ENCODE assay signal across 20 mouse cellular contexts in genomic region chr8:117263442-117263841, GRCm38 (mm10). TPM values are rescaled to one million over a fixed set of nuclear protein-coding genes. Genes with fewer than 3 reads are reported as not detected.
DNase-seq lines count a peak whose midpoint lies in the region; ATAC-seq and TF ChIP-seq lines count a peak whose summit lies in the region.
"Had no signal": no experiment of that assay in that cellular context is flagged by ENCODE, and none has a peak within 500 bp of the region (broad histone marks: within the 10 kb centered on the region; RNA-seq: fewer than 3 reads in every experiment).

No protein-coding gene starts in this region.

- no peak overlapping the region for H3K4me2 ChIP-seq in heart, embryonic 13.5 days
- peak overlapping the region; percentile 90 for H3K4me2 ChIP-seq in liver, embryonic 12.5 days
- no peak overlapping the region for H3K4me2 ChIP-seq in hindbrain, embryonic 11.5 days (replicated peaks; ENCODE audit: low read depth, low read length)
- no peak overlapping the region for H3K4me2 ChIP-seq in forebrain, embryonic 14.5 days (ENCODE audit: low read length)
- H3K4me2 ChIP-seq: forebrain, embryonic 15.5 days had no signal

- no peak for TF ChIP-seq POLR2A in small intestine, adult 2 months (IDR thresholded peaks at IDR 0.05; ENCODE audit: low read depth, low read length)

- no peaks in the 10 kb centered on the region for H3K36me3 ChIP-seq in heart, embryonic 13.5 days
- 0 out of 2 replicates have a peak, but pooled peaks cover 5% of the 10 kb centered on the region for H3K36me3 ChIP-seq in liver, embryonic 12.5 days
- H3K36me3 ChIP-seq in small intestine, adult 2 months (ENCODE audit: control insufficient read depth, insufficient read depth, low read length) = no peaks in the 10 kb centered on the region; the same call in 1 of the 2 replicates
- no peaks in the 10 kb centered on the region for H3K36me3 ChIP-seq in hindbrain, embryonic 11.5 days (ENCODE audit: control insufficient read depth, insufficient read depth, low read length)
- no peaks in the 10 kb centered on the region for H3K36me3 ChIP-seq in forebrain, embryonic 14.5 days (ENCODE audit: control insufficient read depth, insufficient read depth, low read length)
- H3K36me3 ChIP-seq: forebrain, embryonic 15.5 days; hindbrain, embryonic 13.5 days had no signal

- intact Hi-C loops in heart, postnatal 36 days (cut with DNase I) = no loop called here

- peaks cover 67% of the 10 kb centered on the region for H3K4me1 ChIP-seq in heart, embryonic 13.5 days
- peaks cover 90% of the 10 kb centered on the region for H3K4me1 ChIP-seq in liver, embryonic 12.5 days
- peaks cover 48% of the 10 kb centered on the region for H3K4me1 ChIP-seq in small intestine, adult 2 months (ENCODE audit: control insufficient read depth, insufficient read depth, insufficient read length, low read length)
- peaks cover 25% of the 10 kb centered on the region for H3K4me1 ChIP-seq in hindbrain, embryonic 11.5 days (replicated peaks; ENCODE audit: control insufficient read depth, insufficient read depth, low read length)
- peaks cover 35% of the 10 kb centered on the region for H3K4me1 ChIP-seq in forebrain, embryonic 14.5 days (ENCODE audit: control insufficient read depth, insufficient read depth, low read length)

- DNase-seq in heart, postnatal 36 days = no peak
- DNase-seq in c-Kit-positive CD71-positive TER-119-positive erythroid progenitor cells, embryonic 14.5 days (ENCODE audit: low spot score) = peak; percentile 42
- DNase-seq in gastrocnemius, adult 18-20 months (ENCODE audit: low spot score) = no peak
- DNase-seq in hindbrain, embryonic 11.5 days (ENCODE audit: low spot score) = no peak
- DNase-seq in forebrain, embryonic 14.5 days (ENCODE audit: low spot score) = no peak
- DNase-seq: adrenal gland, postnatal 36 days; cerebellum, postnatal 10 days; embryo, embryonic 11 days; kidney, adult 11 months; kidney, postnatal 10 days; lung, postnatal 36 days; midbrain, embryonic 14.5 days; retina, postnatal 1 day; right cerebral cortex, postnatal 4 days; thymus, postnatal 25 days had no signal

- H3K27ac ChIP-seq in heart, embryonic 13.5 days (replicated peaks) = no peak overlapping the region
- peak overlapping the region; percentile 71 for H3K27ac ChIP-seq in liver, embryonic 12.5 days
- H3K27ac ChIP-seq in small intestine, adult 2 months (ENCODE audit: insufficient read depth, low read depth, low read length) = peak overlapping the region; percentile 52
- H3K27ac ChIP-seq in hindbrain, embryonic 11.5 days (ENCODE audit: low read depth, low read length) = no peak overlapping the region
- H3K27ac ChIP-seq in forebrain, embryonic 14.5 days (ENCODE audit: low read depth, low read length) = no peak overlapping the region
- H3K27ac ChIP-seq: forebrain, embryonic 15.5 days; hindbrain, embryonic 13.5 days had no signal

- WGBS in heart, embryonic 13.5 days = 13% methylated on average over 6 of the region's 6 CpGs
- 4% methylated on average over 6 of the region's 6 CpGs for WGBS in liver, embryonic 12.5 days (ENCODE audit: insufficient replicate concordance)
- WGBS in small intestine, adult 2 months = 18% methylated on average over 6 of the region's 6 CpGs
- 69% methylated on average over 6 of the region's 6 CpGs for whole genome bisulfite sequencing in hindbrain, embryonic 11.5 days
- WGBS in forebrain, embryonic 14.5 days = 70% methylated on average over 6 of the region's 6 CpGs

- H3K4me3 ChIP-seq in heart, embryonic 13.5 days = no peak overlapping the region
- H3K4me3 ChIP-seq in liver, embryonic 12.5 days = no peak overlapping the region
- no peak overlapping the region for H3K4me3 ChIP-seq in small intestine, adult 2 months (ENCODE audit: low read depth, low read length)
- no peak overlapping the region for H3K4me3 ChIP-seq in hindbrain, embryonic 11.5 days (ENCODE audit: low read depth, low read length)
- H3K4me3 ChIP-seq in forebrain, embryonic 14.5 days (ENCODE audit: low read depth, low read length) = no peak overlapping the region
- H3K4me3 ChIP-seq: forebrain, embryonic 15.5 days; hindbrain, embryonic 13.5 days had no signal

- H3K9ac ChIP-seq in heart, embryonic 13.5 days = peak overlapping the region; percentile 37; the same call in 1 of the 2 replicates
- peak overlapping the region; percentile 18; the same call in 1 of the 2 replicates for H3K9ac ChIP-seq in liver, embryonic 12.5 days
- no peak overlapping the region for H3K9ac ChIP-seq in hindbrain, embryonic 11.5 days (ENCODE audit: low read depth, low read length)
- H3K9ac ChIP-seq in forebrain, embryonic 14.5 days (ENCODE audit: low read length) = no peak overlapping the region
- H3K9ac ChIP-seq: forebrain, embryonic 15.5 days; hindbrain, embryonic 13.5 days had no signal

- no peaks in the 10 kb centered on the region for H3K9me3 ChIP-seq in heart, embryonic 13.5 days
- no peaks in the 10 kb centered on the region for H3K9me3 ChIP-seq in liver, embryonic 12.5 days (replicated peaks)
- H3K9me3 ChIP-seq in hindbrain, embryonic 11.5 days (ENCODE audit: control insufficient read depth, low read length) = no peaks in the 10 kb centered on the region
- H3K9me3 ChIP-seq in forebrain, embryonic 14.5 days (replicated peaks; ENCODE audit: control insufficient read depth, low read length) = no peaks in the 10 kb centered on the region
- H3K9me3 ChIP-seq: forebrain, embryonic 15.5 days; hindbrain, embryonic 13.5 days had no signal

- ATAC-seq in heart, embryonic 13.5 days (ENCODE audit: extremely low read depth, insufficient number of reproducible peaks, low FRiP score, low TSS enrichment) = no peak
- ATAC-seq in liver, embryonic 12.5 days = peak; percentile 73
- no peak for ATAC-seq in hindbrain, embryonic 11.5 days (ENCODE audit: low FRiP score)
- ATAC-seq in forebrain, embryonic 14.5 days = no peak
- ATAC-seq: forebrain, embryonic 15.5 days had no signal

- no peak for TF ChIP-seq CTCF in small intestine, adult 2 months (IDR thresholded peaks at IDR 0.05; ENCODE audit: extremely low read depth, insufficient read length, insufficient replicate concordance, low read depth, low read length)

- no peaks in the 10 kb centered on the region for H3K27me3 ChIP-seq in heart, embryonic 13.5 days (replicated peaks)
- H3K27me3 ChIP-seq in liver, embryonic 12.5 days (replicated peaks) = no peaks in the 10 kb centered on the region
- H3K27me3 ChIP-seq in small intestine, adult 2 months (ENCODE audit: control insufficient read depth, insufficient read depth, low read length) = no peaks in the 10 kb centered on the region
- H3K27me3 ChIP-seq in hindbrain, embryonic 11.5 days (ENCODE audit: control insufficient read depth, insufficient read depth, low read length) = no peaks in the 10 kb centered on the region
- no peaks in the 10 kb centered on the region for H3K27me3 ChIP-seq in forebrain, embryonic 14.5 days (replicated peaks; ENCODE audit: control insufficient read depth, insufficient read depth, low read length)
- H3K27me3 ChIP-seq: forebrain, embryonic 15.5 days; hindbrain, embryonic 13.5 days had no signal

RNA-seq across cellular contexts. Expression of gene Cmip, which starts 6.6 kb away (rescaled TPM):
- polyA plus RNA-seq in heart, embryonic 13.5 days (2015; fragmentation: Nextera tagmentation; extraction: Ambion mirVana) = 6.2 and 6.5 TPM in 2 replicates
- 10 to 100 TPM; 20.3 to 25.1 TPM for total RNA-seq in heart, postnatal 36 days (2021)
- 18.7 and 21.6 TPM in 2 replicates for polyA plus RNA-seq in liver, embryonic 12.5 days (2016; fragmentation: Nextera tagmentation; extraction: Ambion mirVana)
- 58.7 and 129 TPM in 2 replicates for polyA plus RNA-seq in small intestine, adult 2 months (2012; rRNA removed)
- total RNA-seq in gastrocnemius, adult 18-20 months (2021) = 1 to 10 TPM; 6.8 to 8.5 TPM
- 27.0 and 31.9 TPM in 2 replicates for polyA plus RNA-seq in hindbrain, embryonic 11.5 days (2014; fragmentation: Nextera tagmentation; extraction: Ambion mirVana)
- polyA plus RNA-seq in forebrain, embryonic 14.5 days (2014; fragmentation: Nextera tagmentation; extraction: Ambion mirVana) = 57.4 and 69.6 TPM in 2 replicates

Comparison
In these comparisons a context has a peak if more than half of its experiments do, and no peak if none do; other contexts are left out.
1. H3K27ac ChIP-seq: peak in liver, embryonic 12.5 days (single experiment) and small intestine, adult 2 months (single experiment); none in heart, embryonic 13.5 days (single experiment), hindbrain, embryonic 11.5 days (single experiment) and forebrain, embryonic 14.5 days (single experiment).
2. H3K9ac ChIP-seq: peak in heart, embryonic 13.5 days (single experiment) and liver, embryonic 12.5 days (single experiment); none in hindbrain, embryonic 11.5 days (single experiment) and forebrain, embryonic 14.5 days (single experiment).